Mouse (Mus musculus): Measurements from ENCODE around the gene Slc34a2. TPM values are rescaled to one million over a fixed set of nuclear protein-coding genes. Genes with fewer than 3 reads are reported as not detected.

The Slc34a2 gene
- total RNA-seq, 2 experiments from 2014 or later: 0.07 TPM; not detected in 1

GRCm38 (mm10) chr5:53108668-53109067 is 70.8 kb downstream of the Slc34a2 start:
- DNase-seq (ENCODE audit: low spot score in 2 of 2): no peak

DNA sequence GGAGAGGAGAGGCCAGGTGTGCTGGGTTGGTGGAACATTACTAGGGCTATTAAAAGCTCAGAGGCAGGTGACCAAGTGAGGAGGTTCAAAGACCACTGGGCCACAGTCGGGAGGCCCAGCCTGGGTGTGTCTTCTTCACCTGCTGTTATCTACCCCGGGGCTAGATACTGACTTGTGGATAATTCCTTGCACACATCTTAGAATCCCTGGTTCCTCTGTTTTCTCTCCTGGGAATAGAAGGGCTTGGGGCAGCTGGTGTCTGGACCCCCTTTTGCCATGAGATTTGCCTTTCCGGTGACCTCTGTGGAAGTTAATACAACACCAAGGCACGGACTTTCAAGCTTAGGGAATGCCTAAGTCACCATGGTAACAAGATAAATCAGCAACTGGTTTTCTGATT is 72.3 kb downstream of the Slc34a2 start:
- no peak for DNase-seq (ENCODE audit: low spot score in 2 of 2)

- DNase-seq (ENCODE audit: low spot score in 2 of 2): no peak
These were observed 73.2 kb downstream of the Slc34a2 start for GRCm38 (mm10) chr5:53111036-53111435.

DNA sequence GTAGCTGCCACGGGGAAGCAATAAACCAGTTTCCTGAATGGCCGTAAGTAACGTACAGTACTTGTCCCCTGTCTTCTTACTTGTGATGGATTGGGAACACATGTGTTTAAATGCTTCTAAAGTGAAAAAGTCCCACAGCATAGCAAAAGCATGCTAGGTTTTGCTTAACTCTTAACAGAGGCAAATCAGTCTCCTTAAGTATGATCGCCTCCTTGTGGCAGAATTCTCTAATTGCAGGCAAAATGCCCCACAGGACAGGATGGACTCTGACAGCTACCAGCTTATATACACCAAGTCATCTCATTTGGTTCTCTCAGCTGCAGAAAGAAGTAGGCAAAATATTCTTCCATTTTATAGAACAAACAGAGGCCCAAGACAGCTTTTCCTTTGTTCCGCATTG is 75.1 kb downstream of the Slc34a2 start:
- no peak for DNase-seq (ENCODE audit: low spot score in 2 of 2)

- DNase-seq (ENCODE audit: low spot score in 2 of 2): no peak
These were observed 76.9 kb downstream of the Slc34a2 start for GRCm38 (mm10) chr5:53114616-53115267.

DNA sequence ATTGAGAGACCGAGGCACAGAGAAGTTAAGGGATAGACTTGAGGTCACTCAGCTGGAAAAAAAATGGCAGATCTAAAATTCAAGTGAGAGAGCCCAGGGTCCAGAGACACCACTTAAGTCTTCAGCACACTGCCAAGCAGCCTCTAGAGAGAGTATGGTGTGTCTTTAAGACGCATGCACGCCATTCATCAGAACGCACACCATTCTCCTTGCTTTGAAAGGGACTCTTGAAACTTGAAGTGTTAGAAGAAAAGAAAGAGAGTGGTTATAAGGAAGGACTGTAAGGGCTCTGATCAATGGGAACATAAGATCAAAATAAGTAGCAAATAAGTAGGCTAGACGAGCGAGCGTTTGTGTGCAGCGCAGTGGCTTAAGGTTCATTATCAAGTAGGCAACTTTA is 80.3 kb downstream of the Slc34a2 start:
- no peak for DNase-seq (ENCODE audit: low spot score in 2 of 2)

- DNase-seq (ENCODE audit: low spot score in 2 of 2): no peak
These were observed 81.8 kb downstream of the Slc34a2 start for GRCm38 (mm10) chr5:53119689-53120088.

Other genes with a start within 250 kb of the Slc34a2 start
- gene Anapc4, start 204.1 kb upstream of the Slc34a2 start, total RNA-seq (2021): 10 to 100 TPM; 75.1 to 85.1 TPM
- 10 to 100 TPM; 39.0 to 42.9 TPM for gene Sel1l3, start 175.8 kb downstream of the Slc34a2 start, total RNA-seq (2021)
- gene Smim20, start 229.0 kb downstream of the Slc34a2 start, total RNA-seq (2021): 10 to 100 TPM; 35.6 to 37.2 TPM

All from layer of hippocampus, postnatal 14 days (tissue).